Mouse (Mus musculus) lung, postnatal 0 days (tissue): ENCODE measurements at regions not wholly inside any gene's neighbourhood (a gene's known extent, or its start where the extent isn't known, plus 50 kb on each side); places are given as distances from the start of the nearest gene placed in this dataset.
A peak's percentile ranks its signal among the peaks of the same experiment; 100 is the strongest.

Source experiments
- ATAC-seq: fragments of 200-750 bp; cut with Nextera tagmentation; 2 replicates; pipeline ENCODE4 v1.8.0; 2017; ENCODE audit warnings: moderate library complexity
- DNase-seq: peaks from one replicate; pipeline ENCODE4 v3.0.0-alpha.2; 2016; ENCODE audit warnings: low spot score
- H3K27ac ChIP-seq: fragments of 300-500 bp; sonication (generic); 2 replicates; pipeline ENCODE4 v1.5.1; 2014; ENCODE audit warnings: antibody characterized with exemption, mild to moderate bottlenecking, low read length, mixed read lengths
- H3K27me3 ChIP-seq: fragments of 300-500 bp; sonication (generic); replicated peaks from 2 replicates; pipeline ENCODE4 v1.6.1; 2014; ENCODE audit warnings: low read length, mixed read lengths; ENCODE audit not compliant: insufficient read depth
- H3K36me3 ChIP-seq: fragments of 300-500 bp; sonication (generic); 2 replicates; pipeline ENCODE4 v1.6.1; 2014; ENCODE audit warnings: low read length, mixed read lengths; ENCODE audit not compliant: insufficient read depth
- H3K4me1 ChIP-seq: fragments of 300-500 bp; sonication (generic); 2 replicates; pipeline ENCODE4 v1.6.1; 2014; ENCODE audit warnings: antibody characterized with exemption, low read depth, low read length, mixed read lengths; ENCODE audit not compliant: insufficient read depth
- H3K4me2 ChIP-seq: fragments of 300-500 bp; sonication (generic); replicated peaks from 2 replicates; pipeline ENCODE4 v1.6.1; 2014; ENCODE audit warnings: low read depth, mild to moderate bottlenecking, low read length, moderate library complexity, mixed read lengths
- H3K4me3 ChIP-seq: fragments of 300-500 bp; sonication (generic); 2 replicates; pipeline ENCODE4 v1.5.1; 2014; ENCODE audit warnings: low read depth, low read length
- H3K9ac ChIP-seq: fragments of 300-500 bp; sonication (generic); replicated peaks from 2 replicates; pipeline ENCODE4 v1.6.1; 2014; ENCODE audit warnings: low read depth, mild to moderate bottlenecking
- H3K9me3 ChIP-seq: fragments of 300-500 bp; sonication (generic); 2 replicates; pipeline ENCODE4 v1.6.1; 2016; ENCODE audit warnings: low read length, mixed read lengths
- CTCF ChIP-seq: IDR thresholded peaks from 2 replicates; pipeline ENCODE4 v1.5.1; 2016; ENCODE audit warnings: antibody characterized with exemption, mild to moderate bottlenecking
- EP300 ChIP-seq: IDR thresholded peaks from 2 replicates; pipeline ENCODE4 v1.6.1; 2016; ENCODE audit warnings: antibody characterized with exemption, mild to moderate bottlenecking, control low read depth
- WGBS: fragments of 180-500 bp; shearing (Covaris S2); extraction: QIAGEN DNeasy Blood & Tissue Kit; methylation state at CpG from one replicate; pipeline ENCODE4 v1.1.7; 2014; 5-methylcytosine and 5-hydroxymethylcytosine counted together

GRCm38 (mm10) chr6:89013690-89014061, 111.6 kb downstream of the Tpra1 start:
- no peak for ATAC-seq
- Histone ChIP-seq H3K4me2 (no peak overlapping the region), H3K4me3 (no peak overlapping the region), H3K36me3 (no peaks in the 10 kb centered on the region), H3K9ac (no peak overlapping the region), H3K9me3 (no peaks in the 10 kb centered on the region), H3K27ac (no peak overlapping the region), H3K27me3 (no peaks in the 10 kb centered on the region), H3K4me1 (no peaks in the 10 kb centered on the region; the same call in 1 of the 2 replicates)
- 69% methylated on average over 8 of the region's 8 CpGs for WGBS
- TF ChIP-seq CTCF (no peak), EP300 (no peak)
- DNase-seq: no peak

GRCm38 (mm10) chr6:89024101-89024650, 122.1 kb downstream of the Tpra1 start:
- TF ChIP-seq EP300: no peak
- peak; percentile 51 for TF ChIP-seq CTCF
- Histone ChIP-seq H3K27ac (no peak overlapping the region), H3K36me3 (no peaks in the 10 kb centered on the region), H3K4me3 (no peak overlapping the region), H3K4me1 (no peaks in the 10 kb centered on the region), H3K9ac (no peak overlapping the region), H3K27me3 (no peaks in the 10 kb centered on the region), H3K9me3 (no peaks in the 10 kb centered on the region), H3K4me2 (no peak overlapping the region)
- WGBS: 46% methylated on average over 11 of the region's 11 CpGs
- ATAC-seq (no peak), DNase-seq (no peak)

GRCm38 (mm10) chr6:89033433-89034298, 131.6 kb downstream of the Tpra1 start:
- Histone ChIP-seq H3K27ac (no peak overlapping the region), H3K9ac (no peak overlapping the region), H3K4me1 (0 out of 2 replicates have a peak, but pooled peaks cover 3% of the 10 kb centered on the region), H3K4me3 (no peak overlapping the region), H3K4me2 (no peak overlapping the region), H3K36me3 (no peaks in the 10 kb centered on the region), H3K27me3 (no peaks in the 10 kb centered on the region), H3K9me3 (no peaks in the 10 kb centered on the region)
- 44% methylated on average over 5 of the region's 5 CpGs for WGBS
- DNase-seq (no peak), ATAC-seq (no peak)
- TF ChIP-seq CTCF: peak; percentile 27
- no peak for TF ChIP-seq EP300

- 0 out of 2 replicates have a peak, but pooled peaks have one; percentile 12 for ATAC-seq
- H3K36me3 ChIP-seq: no peaks in the 10 kb centered on the region
- H3K4me2 ChIP-seq: no peak overlapping the region
- DNase-seq: no peak
- TF ChIP-seq CTCF (no peak), EP300 (no peak)
- no peak overlapping the region for H3K27ac ChIP-seq
- no peak overlapping the region for H3K9ac ChIP-seq
- 0 out of 2 replicates have a peak, but pooled peaks cover 3% of the 10 kb centered on the region for H3K4me1 ChIP-seq
- H3K27me3 ChIP-seq: no peaks in the 10 kb centered on the region
- no peaks in the 10 kb centered on the region for H3K9me3 ChIP-seq
- H3K4me3 ChIP-seq: no peak overlapping the region
- WGBS: 37% methylated on average over 3 of the region's 3 CpGs
Measured at GRCm38 (mm10) chr6:89034455-89034854, 132.4 kb downstream of the Tpra1 start.

- DNase-seq: peak; percentile 72
- Histone ChIP-seq H3K4me1 (0 out of 2 replicates have a peak, but pooled peaks cover 3% of the 10 kb centered on the region), H3K27me3 (no peaks in the 10 kb centered on the region), H3K27ac (no peak overlapping the region), H3K36me3 (no peaks in the 10 kb centered on the region), H3K9ac (no peak overlapping the region), H3K4me2 (no peak overlapping the region), H3K9me3 (no peaks in the 10 kb centered on the region), H3K4me3 (no peak overlapping the region)
- no peak for TF ChIP-seq EP300
- ATAC-seq: peak; percentile 69
- WGBS: 58% methylated on average over 13 of the region's 13 CpGs
Measured at GRCm38 (mm10) chr6:89035061-89035835, 133.2 kb downstream of the Tpra1 start.

- 0 out of 2 replicates have a peak, but pooled peaks cover 3% of the 10 kb centered on the region for H3K4me1 ChIP-seq
- no peak overlapping the region for H3K9ac ChIP-seq
- H3K4me3 ChIP-seq: no peak overlapping the region
- no peak overlapping the region for H3K27ac ChIP-seq
- WGBS: 65% methylated on average over 4 of the region's 4 CpGs
- no peak overlapping the region for H3K4me2 ChIP-seq
- no peaks in the 10 kb centered on the region for H3K9me3 ChIP-seq
- no peaks in the 10 kb centered on the region for H3K27me3 ChIP-seq
- ATAC-seq: no peak
- TF ChIP-seq CTCF (no peak), EP300 (no peak)
- H3K36me3 ChIP-seq: no peaks in the 10 kb centered on the region
- no peak for DNase-seq
Measured at GRCm38 (mm10) chr6:89035836-89036156, 133.7 kb downstream of the Tpra1 start.
